In genomic region chr19:10681571-10681970, GRCm38 (mm10) we compare ENCODE assay signal across 26 mouse cellular contexts. TPM values are rescaled to one million over a fixed set of nuclear protein-coding genes. Genes with fewer than 3 reads are reported as not detected.
DNase-seq lines count a peak whose midpoint lies in the region; ATAC-seq and TF ChIP-seq lines count a peak whose summit lies in the region.
"Had no signal": no experiment of that assay in that cellular context is flagged by ENCODE, and none has a peak within 500 bp of the region (broad histone marks: within the 10 kb centered on the region; RNA-seq: fewer than 3 reads in every experiment).

No protein-coding gene starts in this region.

- H3K9ac ChIP-seq in hindbrain, postnatal 0 days (replicated peaks; ENCODE audit: low read length), result no peak overlapping the region
- no peak overlapping the region for H3K9ac ChIP-seq in hindbrain, embryonic 11.5 days (ENCODE audit: low read depth, low read length)
- no peak overlapping the region for H3K9ac ChIP-seq in lung, embryonic 14.5 days
- no peak overlapping the region for H3K9ac ChIP-seq in heart, adult 2 months (ENCODE audit: low read depth, low read length)
- H3K9ac ChIP-seq: forebrain, embryonic 13.5 days; hindbrain, embryonic 13.5 days; intestine, embryonic 15.5 days had no signal

- intact Hi-C loops in heart, adult 2 months (cut with DNase I), result no loop called here

- H3K4me1 ChIP-seq in hindbrain, postnatal 0 days (ENCODE audit: insufficient read depth, low read length), result no peaks in the 10 kb centered on the region
- H3K4me1 ChIP-seq in hindbrain, embryonic 11.5 days (replicated peaks; ENCODE audit: control insufficient read depth, insufficient read depth, low read length), result no peaks in the 10 kb centered on the region
- no peaks in the 10 kb centered on the region for H3K4me1 ChIP-seq in lung, embryonic 14.5 days (ENCODE audit: insufficient read depth)
- no peaks in the 10 kb centered on the region for H3K4me1 ChIP-seq in heart, adult 2 months (ENCODE audit: control insufficient read depth, insufficient read depth, low read length)
- peaks cover 7% of the 10 kb centered on the region for H3K4me1 ChIP-seq in kidney, adult 2 months (ENCODE audit: control insufficient read depth, insufficient read depth, low read length)
- H3K4me1 ChIP-seq: embryonic facial prominence, embryonic 10.5 days; forebrain, embryonic 13.5 days; hindbrain, embryonic 13.5 days; intestine, embryonic 15.5 days had no signal

- TF ChIP-seq EP300 in heart, adult 2 months (IDR thresholded peaks at IDR 0.05; ENCODE audit: insufficient read depth, low read depth, low read length), result no peak

- H3K27me3 ChIP-seq in hindbrain, postnatal 0 days (ENCODE audit: insufficient read depth, low read length), result no peaks in the 10 kb centered on the region
- H3K27me3 ChIP-seq in hindbrain, embryonic 11.5 days (ENCODE audit: control insufficient read depth, insufficient read depth, low read length), result no peaks in the 10 kb centered on the region
- H3K27me3 ChIP-seq in lung, embryonic 14.5 days (ENCODE audit: insufficient read depth, low read length), result no peaks in the 10 kb centered on the region
- no peaks in the 10 kb centered on the region for H3K27me3 ChIP-seq in Patski
- no peaks in the 10 kb centered on the region for H3K27me3 ChIP-seq in heart, adult 2 months (ENCODE audit: control insufficient read depth, insufficient read depth, low read length)
- H3K27me3 ChIP-seq in kidney, adult 2 months (replicated peaks; ENCODE audit: control insufficient read depth, insufficient read depth, low read length), result no peaks in the 10 kb centered on the region
- H3K27me3 ChIP-seq: forebrain, embryonic 13.5 days; hindbrain, embryonic 13.5 days; intestine, embryonic 15.5 days had no signal

- H3K9me3 ChIP-seq in hindbrain, postnatal 0 days (ENCODE audit: low read length), result no peaks in the 10 kb centered on the region
- no peaks in the 10 kb centered on the region for H3K9me3 ChIP-seq in hindbrain, embryonic 11.5 days (ENCODE audit: control insufficient read depth, low read length)
- no peaks in the 10 kb centered on the region for H3K9me3 ChIP-seq in lung, embryonic 14.5 days (ENCODE audit: low read depth, low read length)
- H3K9me3 ChIP-seq: embryonic facial prominence, embryonic 10.5 days; forebrain, embryonic 13.5 days; G1E; heart, embryonic 10.5 days; hindbrain, embryonic 13.5 days; intestine, embryonic 15.5 days had no signal

- H3K27ac ChIP-seq in hindbrain, postnatal 0 days, result no peak overlapping the region
- H3K27ac ChIP-seq in hindbrain, embryonic 11.5 days (ENCODE audit: low read depth, low read length), result no peak overlapping the region
- H3K27ac ChIP-seq in lung, embryonic 14.5 days (ENCODE audit: low read depth), result no peak overlapping the region
- H3K27ac ChIP-seq in heart, adult 2 months, result no peak overlapping the region
- no peak overlapping the region for H3K27ac ChIP-seq in kidney, adult 2 months (ENCODE audit: insufficient read depth, low read depth, low read length)
- H3K27ac ChIP-seq: embryonic facial prominence, embryonic 10.5 days; forebrain, embryonic 13.5 days; heart, embryonic 10.5 days; hindbrain, embryonic 13.5 days; intestine, embryonic 15.5 days had no signal

- no peak overlapping the region for H3K4me3 ChIP-seq in hindbrain, postnatal 0 days (ENCODE audit: low read length)
- H3K4me3 ChIP-seq in hindbrain, embryonic 11.5 days (ENCODE audit: low read depth, low read length), result no peak overlapping the region
- no peak overlapping the region for H3K4me3 ChIP-seq in lung, embryonic 14.5 days (ENCODE audit: low read depth, low read length)
- no peak overlapping the region for H3K4me3 ChIP-seq in heart, adult 2 months
- no peak overlapping the region for H3K4me3 ChIP-seq in kidney, adult 2 months (ENCODE audit: insufficient read depth, low read depth, low read length)
- H3K4me3 ChIP-seq: embryonic facial prominence, embryonic 10.5 days; forebrain, embryonic 13.5 days; heart, embryonic 10.5 days; hindbrain, embryonic 13.5 days; intestine, embryonic 15.5 days had no signal

- POLR2A ChIA-PET in Patski (lab: Charles Lee), result interaction anchor here (1.1 kb wide), 1 partner anchor 28 kb away, joined by 3 read pairs; no protein-coding TSS in a partner anchor

- no peak for DNase-seq in hindbrain, postnatal 0 days (ENCODE audit: low spot score)
- no peak for DNase-seq in hindbrain, embryonic 11.5 days (ENCODE audit: low spot score)
- DNase-seq in lung, embryonic 14.5 days, result no peak
- DNase-seq in lung, postnatal 10 days, result no peak
- peak; percentile 61 for DNase-seq in 416B (ENCODE audit: low read depth)
- no peak for DNase-seq in Patski (ENCODE audit: low read depth, low spot score)
- DNase-seq in heart, adult 2 months, result no peak
- DNase-seq in kidney, adult 2 months, result no peak
- DNase-seq: adrenal gland, postnatal 10 days; B cell, adult 2 months; cerebellum, adult 11 months; cerebellum, adult 9-11 months; gastrocnemius, postnatal 36 days; heart, adult 11 months; heart, postnatal 10 days; heart, postnatal 4 days had no signal

- ATAC-seq in hindbrain, postnatal 0 days, result no peak
- no peak for ATAC-seq in hindbrain, embryonic 11.5 days (ENCODE audit: low FRiP score)
- ATAC-seq in lung, embryonic 14.5 days (ENCODE audit: insufficient read depth), result no peak
- no peak for ATAC-seq in Patski
- ATAC-seq: CD4-positive, CD25-positive, alpha-beta regulatory T cell, adult 4 months; forebrain, embryonic 13.5 days; intestine, embryonic 15.5 days had no signal

- 60% methylated on average over 4 of the region's 4 CpGs for WGBS in hindbrain, postnatal 0 days
- 69% methylated on average over 4 of the region's 4 CpGs for WGBS in hindbrain, embryonic 11.5 days
- WGBS in lung, embryonic 14.5 days, result 50% methylated on average over 4 of the region's 4 CpGs
- 41% methylated on average over 4 of the region's 4 CpGs for WGBS in heart, adult 2 months
- WGBS in kidney, adult 2 months, result 56% methylated on average over 4 of the region's 4 CpGs

- peak; percentile 24; the same call in 1 of the 2 replicates for TF ChIP-seq CTCF in hindbrain, postnatal 0 days (IDR thresholded peaks at IDR 0.05; ENCODE audit: low read depth)
- TF ChIP-seq CTCF in lung, embryonic 14.5 days (IDR thresholded peaks at IDR 0.05; ENCODE audit: low read depth), result peak; percentile 12; the same call in 1 of the 2 replicates
- TF ChIP-seq CTCF in Patski (IDR thresholded peaks at IDR 0.05), result peak; percentile 38
- TF ChIP-seq CTCF in heart, adult 2 months (IDR thresholded peaks at IDR 0.05), result no peak
- TF ChIP-seq CTCF in kidney, adult 2 months (conservative IDR thresholded peaks at IDR 0.05; ENCODE audit: insufficient read depth, insufficient read length, low read depth, low read length), result no peak

- in situ Hi-C loops in Patski (cut with MboI; ENCODE audit: low pct_unique_long_range_greater_than_20kb), result no loop called here

- no peak overlapping the region for H3K4me2 ChIP-seq in hindbrain, postnatal 0 days (ENCODE audit: low read depth, low read length)
- H3K4me2 ChIP-seq in hindbrain, embryonic 11.5 days (replicated peaks; ENCODE audit: low read depth, low read length), result no peak overlapping the region
- no peak overlapping the region for H3K4me2 ChIP-seq in lung, embryonic 14.5 days
- H3K4me2 ChIP-seq: forebrain, embryonic 13.5 days; hindbrain, embryonic 13.5 days; intestine, embryonic 15.5 days had no signal

- no peak for TF ChIP-seq POLR2A in heart, adult 2 months (IDR thresholded peaks at IDR 0.05; ENCODE audit: insufficient read depth, low read depth, low read length)
- TF ChIP-seq POLR2A in kidney, adult 2 months (IDR thresholded peaks at IDR 0.05; ENCODE audit: low read depth, low read length), result no peak

- CTCF ChIA-PET in Patski (lab: Charles Lee), result interaction anchor here (1.0 to 16.3 kb wide), 4 partner anchors 9 to 215 kb away, joined by 3 to 229 read pairs (median 4); no protein-coding TSS in a partner anchor

- H3K79me2 ChIP-seq in heart, adult 2 months (replicated peaks; ENCODE audit: control insufficient read depth, insufficient read depth, low read length), result no peaks in the 10 kb centered on the region

- no peaks in the 10 kb centered on the region for H3K36me3 ChIP-seq in hindbrain, postnatal 0 days (ENCODE audit: insufficient read depth, low read length)
- H3K36me3 ChIP-seq in hindbrain, embryonic 11.5 days (ENCODE audit: control insufficient read depth, insufficient read depth, low read length), result no peaks in the 10 kb centered on the region
- H3K36me3 ChIP-seq in lung, embryonic 14.5 days (ENCODE audit: insufficient read depth), result no peaks in the 10 kb centered on the region
- no peaks in the 10 kb centered on the region for H3K36me3 ChIP-seq in heart, adult 2 months (ENCODE audit: control insufficient read depth, insufficient read depth, low read length)
- no peaks in the 10 kb centered on the region for H3K36me3 ChIP-seq in kidney, adult 2 months (ENCODE audit: control insufficient read depth, insufficient read depth, low read length)
- H3K36me3 ChIP-seq: embryonic facial prominence, embryonic 10.5 days; G1E; heart, embryonic 10.5 days; hindbrain, embryonic 13.5 days; intestine, embryonic 15.5 days had no signal

RNA-seq across cellular contexts. Expression of gene Pga5, which starts 3.7 kb away (rescaled TPM):
- not detected in 2 replicates for total RNA-seq in hindbrain, postnatal 0 days (2014; rRNA removed)
- not detected in 2 replicates for polyA plus RNA-seq in hindbrain, postnatal 0 days (2015; fragmentation: Nextera tagmentation; extraction: Ambion mirVana)
- polyA plus RNA-seq in hindbrain, embryonic 11.5 days (2014; fragmentation: Nextera tagmentation; extraction: Ambion mirVana), result not detected in 2 replicates
- polyA plus RNA-seq in lung, embryonic 14.5 days (2014; fragmentation: Nextera tagmentation; extraction: Ambion mirVana), result not detected in 2 replicates
- polyA plus RNA-seq in Patski (2021), result 0.06 TPM
- not detected for total RNA-seq in heart, adult 2 months (2021)
- not detected in 2 replicates for polyA plus RNA-seq in heart, adult 2 months (2012; rRNA removed)
- 0.80 and 1.0 TPM in 2 replicates for polyA plus RNA-seq in kidney, adult 2 months (2012; rRNA removed)
- total RNA-seq: adrenal gland, postnatal 10 days; gastrocnemius, adult 8-10 months; gastrocnemius, postnatal 36 days; heart, postnatal 10 days; heart, postnatal 4 days had no signal
- polyA plus RNA-seq: CD4-positive, CD25-positive, alpha-beta regulatory T cell, adult 4 months; embryonic facial prominence, embryonic 10.5 days; embryonic facial prominence, embryonic 14.5 days; forebrain, embryonic 13.5 days; heart, embryonic 10.5 days; heart, embryonic 14.5 days; hindbrain, embryonic 13.5 days had no signal

RNA-seq across cellular contexts. Expression of gene Vps37c, which starts 7.0 kb away (rescaled TPM):
- total RNA-seq in hindbrain, postnatal 0 days (2014; rRNA removed), result 29.8 and 30.7 TPM in 2 replicates
- 25.8 and 27.2 TPM in 2 replicates for polyA plus RNA-seq in hindbrain, postnatal 0 days (2015; fragmentation: Nextera tagmentation; extraction: Ambion mirVana)
- 23.9 and 27.2 TPM in 2 replicates for polyA plus RNA-seq in hindbrain, embryonic 11.5 days (2014; fragmentation: Nextera tagmentation; extraction: Ambion mirVana)
- polyA plus RNA-seq in lung, embryonic 14.5 days (2014; fragmentation: Nextera tagmentation; extraction: Ambion mirVana), result 30.3 and 33.1 TPM in 2 replicates
- 52.9 TPM for polyA plus RNA-seq in Patski (2021)
- total RNA-seq in heart, adult 2 months (2021), result 10 to 100 TPM; 18.6 to 20.7 TPM
- polyA plus RNA-seq in heart, adult 2 months (2012; rRNA removed), result 23.7 and 24.6 TPM in 2 replicates
- polyA plus RNA-seq in kidney, adult 2 months (2012; rRNA removed), result 30.0 and 32.1 TPM in 2 replicates

RNA-seq across cellular contexts. Expression of gene Vwce, which starts 47.6 kb away (rescaled TPM):
- 1.3 and 7.0 TPM in 2 replicates for total RNA-seq in hindbrain, postnatal 0 days (2014; rRNA removed)
- polyA plus RNA-seq in hindbrain, postnatal 0 days (2015; fragmentation: Nextera tagmentation; extraction: Ambion mirVana), result 1.5 and 1.7 TPM in 2 replicates
- 0.25 and 0.86 TPM in 2 replicates for polyA plus RNA-seq in hindbrain, embryonic 11.5 days (2014; fragmentation: Nextera tagmentation; extraction: Ambion mirVana)
- polyA plus RNA-seq in lung, embryonic 14.5 days (2014; fragmentation: Nextera tagmentation; extraction: Ambion mirVana), result 0.65 and 1.3 TPM in 2 replicates
- 0.06 TPM for polyA plus RNA-seq in Patski (2021)
- total RNA-seq in heart, adult 2 months (2021), result not detected
- not detected in 2 replicates for polyA plus RNA-seq in heart, adult 2 months (2012; rRNA removed)
- 15.3 and 17.3 TPM in 2 replicates for polyA plus RNA-seq in kidney, adult 2 months (2012; rRNA removed)
- total RNA-seq: gastrocnemius, adult 8-10 months; gastrocnemius, postnatal 36 days had no signal
- polyA plus RNA-seq: CD4-positive, CD25-positive, alpha-beta regulatory T cell, adult 4 months had no signal

RNA-seq across cellular contexts. Expression of gene Cd5, which starts 57.2 kb away (rescaled TPM):
- 0.68 TPM in 1 of 2 replicates, not detected in the other for total RNA-seq in hindbrain, postnatal 0 days (2014; rRNA removed)
- 0.26 and 0.32 TPM in 2 replicates for polyA plus RNA-seq in hindbrain, postnatal 0 days (2015; fragmentation: Nextera tagmentation; extraction: Ambion mirVana)
- polyA plus RNA-seq in hindbrain, embryonic 11.5 days (2014; fragmentation: Nextera tagmentation; extraction: Ambion mirVana), result not detected in 2 replicates
- polyA plus RNA-seq in lung, embryonic 14.5 days (2014; fragmentation: Nextera tagmentation; extraction: Ambion mirVana), result 0.39 and 0.63 TPM in 2 replicates
- not detected for polyA plus RNA-seq in Patski (2021)
- total RNA-seq in heart, adult 2 months (2021), result under 1 TPM; 0.11 to 0.26 TPM
- polyA plus RNA-seq in heart, adult 2 months (2012; rRNA removed), result 0.35 and 0.80 TPM in 2 replicates
- 0.33 and 3.3 TPM in 2 replicates for polyA plus RNA-seq in kidney, adult 2 months (2012; rRNA removed)
- polyA plus RNA-seq: forebrain, embryonic 13.5 days; G1E had no signal

Comparison
In these comparisons a context has a peak if more than half of its experiments do, and no peak if none do; other contexts are left out.
1. CTCF ChIP-seq: peak in hindbrain, postnatal 0 days (single experiment), lung, embryonic 14.5 days (single experiment) and Patski (single experiment); none in heart, adult 2 months (single experiment) and kidney, adult 2 months (single experiment).